Mouse (Mus musculus): ENCODE data around the gene Atox1. TPM values are rescaled to one million over a fixed set of nuclear protein-coding genes. Genes with fewer than 3 reads are reported as not detected.

Atox1 gene
- polyA plus RNA-seq, 1 experiment, result 114 TPM

GRCm38 (mm10) chr11:55469923-55470691, 9.1 kb upstream of the Atox1 start:
- Histone ChIP-seq H3K4me1 (ENCODE audit: control insufficient read depth, insufficient read depth, low read length) (peaks cover 10% of the 10 kb centered on the region; the same call in 1 of the 2 replicates), H3K27ac (ENCODE audit: insufficient read depth, low read length) (peak overlapping the region; percentile 13; the same call in 1 of the 2 replicates), H3K4me3 (ENCODE audit: insufficient read depth, low read length) (peak overlapping the region; percentile 100)
- TF ChIP-seq CTCF (IDR thresholded peaks at IDR 0.05; ENCODE audit: borderline replicate concordance, insufficient read depth, low read length) (no peak), POLR2A (IDR thresholded peaks at IDR 0.05; ENCODE audit: low read depth, low read length) (no peak)

- H3K4me3 ChIP-seq (ENCODE audit: insufficient read depth, low read length), result peak within 1 kb of the TSS; percentile 100
- TF ChIP-seq POLR2A (IDR thresholded peaks at IDR 0.05; ENCODE audit: low read depth, low read length) (peak; percentile 97), CTCF (IDR thresholded peaks at IDR 0.05; ENCODE audit: borderline replicate concordance, insufficient read depth, low read length) (no peak)
- peaks cover 10% of the 10 kb centered on the region; the same call in 1 of the 2 replicates for H3K4me1 ChIP-seq (ENCODE audit: control insufficient read depth, insufficient read depth, low read length)
- H3K27ac ChIP-seq (ENCODE audit: insufficient read depth, low read length), result peak within 1 kb of the TSS; percentile 95
These were observed 8.2 kb upstream of the Atox1 start, which contains the start of gene G3bp1 for GRCm38 (mm10) chr11:55469048-55469843. Gene G3bp1 (plus strand): TSS chr11:55469685.

GRCm38 (mm10) chr11:55468611-55469047, 7.6 kb upstream of the Atox1 start:
- Histone ChIP-seq H3K4me1 (ENCODE audit: control insufficient read depth, insufficient read depth, low read length) (peaks cover 10% of the 10 kb centered on the region; the same call in 1 of the 2 replicates), H3K27ac (ENCODE audit: insufficient read depth, low read length) (peak overlapping the region; percentile 95), H3K4me3 (ENCODE audit: insufficient read depth, low read length) (peak overlapping the region; percentile 48)
- TF ChIP-seq POLR2A (IDR thresholded peaks at IDR 0.05; ENCODE audit: low read depth, low read length) (no peak), CTCF (IDR thresholded peaks at IDR 0.05; ENCODE audit: borderline replicate concordance, insufficient read depth, low read length) (no peak)

- H3K27ac ChIP-seq (ENCODE audit: insufficient read depth, low read length), result peak overlapping the region; percentile 95
- no peak; the same call in 1 of the 2 replicates for TF ChIP-seq POLR2A (IDR thresholded peaks at IDR 0.05; ENCODE audit: low read depth, low read length)
- no peak for TF ChIP-seq CTCF (IDR thresholded peaks at IDR 0.05; ENCODE audit: borderline replicate concordance, insufficient read depth, low read length)
- peaks cover 5% of the 10 kb centered on the region; the same call in 1 of the 2 replicates for H3K4me1 ChIP-seq (ENCODE audit: control insufficient read depth, insufficient read depth, low read length)
- H3K4me3 ChIP-seq (ENCODE audit: insufficient read depth, low read length), result peak overlapping the region; percentile 48; the same call in 1 of the 2 replicates
These were observed 7.0 kb upstream of the Atox1 start for GRCm38 (mm10) chr11:55468012-55468411.

- no peak overlapping the region for H3K27ac ChIP-seq (ENCODE audit: insufficient read depth, low read length)
- no peak overlapping the region for H3K4me3 ChIP-seq (ENCODE audit: insufficient read depth, low read length)
- TF ChIP-seq POLR2A (IDR thresholded peaks at IDR 0.05; ENCODE audit: low read depth, low read length), result no peak
- TF ChIP-seq CTCF (IDR thresholded peaks at IDR 0.05; ENCODE audit: borderline replicate concordance, insufficient read depth, low read length), result no peak
- peaks cover 5% of the 10 kb centered on the region; the same call in 1 of the 2 replicates for H3K4me1 ChIP-seq (ENCODE audit: control insufficient read depth, insufficient read depth, low read length)
These were observed 4.1 kb upstream of the Atox1 start for GRCm38 (mm10) chr11:55465177-55465576.

- Histone ChIP-seq H3K4me1 (ENCODE audit: control insufficient read depth, insufficient read depth, low read length) (peaks cover 7% of the 10 kb centered on the region; the same call in 1 of the 2 replicates), H3K4me3 (ENCODE audit: insufficient read depth, low read length) (no peak overlapping the region), H3K27ac (ENCODE audit: insufficient read depth, low read length) (no peak overlapping the region)
- TF ChIP-seq POLR2A (IDR thresholded peaks at IDR 0.05; ENCODE audit: low read depth, low read length) (no peak), CTCF (IDR thresholded peaks at IDR 0.05; ENCODE audit: borderline replicate concordance, insufficient read depth, low read length) (no peak)
These were observed 3.7 kb upstream of the Atox1 start for GRCm38 (mm10) chr11:55464707-55465106.

- no peak for TF ChIP-seq CTCF (IDR thresholded peaks at IDR 0.05; ENCODE audit: borderline replicate concordance, insufficient read depth, low read length)
- TF ChIP-seq POLR2A (IDR thresholded peaks at IDR 0.05; ENCODE audit: low read depth, low read length), result no peak
- Histone ChIP-seq H3K27ac (ENCODE audit: insufficient read depth, low read length) (no peak overlapping the region), H3K4me3 (ENCODE audit: insufficient read depth, low read length) (no peak overlapping the region)
These were observed 1.1 kb upstream of the Atox1 start for GRCm38 (mm10) chr11:55462149-55462548.

GRCm38 (mm10) chr11:55460559-55461018, 450 bp downstream of the Atox1 start:
- H3K4me1 ChIP-seq (ENCODE audit: control insufficient read depth, insufficient read depth, low read length), result peaks cover 8% of the 10 kb centered on the region; the same call in 1 of the 2 replicates
- TF ChIP-seq CTCF (IDR thresholded peaks at IDR 0.05; ENCODE audit: borderline replicate concordance, insufficient read depth, low read length), result 0 out of 2 replicates have a peak, but pooled peaks have one; percentile 7
- no peak for TF ChIP-seq POLR2A (IDR thresholded peaks at IDR 0.05; ENCODE audit: low read depth, low read length)
- peak overlapping the region; percentile 88 for H3K4me3 ChIP-seq (ENCODE audit: insufficient read depth, low read length)
- H3K27ac ChIP-seq (ENCODE audit: insufficient read depth, low read length), result no peak overlapping the region

More at GRCm38 (mm10) chr11:55462149-55462548, 1.1 kb upstream of the Atox1 start:
- H3K4me1 ChIP-seq (ENCODE audit: control insufficient read depth, insufficient read depth, low read length), result 0 out of 2 replicates have a peak, but pooled peaks cover 5% of the 10 kb centered on the region

GRCm38 (mm10) chr11:55459850-55460558, 1.0 kb downstream of the Atox1 start:
- Histone ChIP-seq H3K27ac (ENCODE audit: insufficient read depth, low read length) (no peak overlapping the region), H3K4me3 (ENCODE audit: insufficient read depth, low read length) (peak overlapping the region; percentile 88), H3K4me1 (ENCODE audit: control insufficient read depth, insufficient read depth, low read length) (peaks cover 13% of the 10 kb centered on the region)
- TF ChIP-seq CTCF (IDR thresholded peaks at IDR 0.05; ENCODE audit: borderline replicate concordance, insufficient read depth, low read length) (no peak), POLR2A (IDR thresholded peaks at IDR 0.05; ENCODE audit: low read depth, low read length) (no peak)

Data from embryonic fibroblast, embryonic 13.5 days (primary cell).